Mouse (Mus musculus) natural killer cell, adult 2 months (primary cell): ENCODE data around the gene Rnf187.

Source experiments
- DNase-seq, 2 experiments: peaks; one replicate each; pipeline ENCODE4 v3.0.0; 2022; ENCODE audit warnings: low spot score in 2 of 2

Rnf187 gene

DNA sequence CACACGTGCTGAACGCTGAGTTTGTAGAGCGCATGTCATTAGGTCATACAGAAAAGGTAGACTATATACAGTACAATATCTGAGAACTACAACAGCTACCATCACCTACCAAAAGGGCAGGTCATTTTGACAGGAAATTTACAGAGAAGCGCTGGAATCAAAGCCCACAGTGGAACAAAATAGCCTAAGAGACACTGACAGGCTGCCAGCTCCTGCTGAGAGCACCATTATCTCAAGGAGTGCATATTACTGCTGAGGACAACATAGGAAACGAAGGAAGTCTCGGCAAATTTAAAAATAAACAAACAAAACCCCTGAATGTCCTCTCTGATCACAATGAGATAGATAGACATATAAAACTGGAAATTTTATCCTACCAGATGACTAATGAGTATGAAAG, 41.2 kb downstream of the Rnf187 start:
- DNase-seq, result no peak

DNA sequence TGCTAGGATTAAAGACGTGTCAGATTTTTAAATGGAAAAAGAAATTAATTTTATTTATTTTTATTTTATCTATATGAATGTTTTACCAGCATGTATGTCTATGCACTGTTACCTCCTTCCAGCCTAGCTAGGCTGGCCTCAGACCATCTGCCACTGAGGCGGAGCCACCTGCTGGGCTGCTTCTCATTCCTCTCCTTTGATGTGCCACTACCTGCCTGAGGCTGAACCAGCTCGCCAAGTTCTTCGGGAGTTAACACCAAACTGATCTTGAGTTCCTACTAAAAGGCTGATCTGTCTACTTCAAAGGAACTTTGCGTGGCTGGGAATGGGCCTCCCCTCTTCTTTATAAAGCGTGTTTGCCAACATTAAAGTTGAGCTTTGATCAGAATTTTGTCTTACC, 44.3 kb downstream of the Rnf187 start:
- no peak for DNase-seq

DNA sequence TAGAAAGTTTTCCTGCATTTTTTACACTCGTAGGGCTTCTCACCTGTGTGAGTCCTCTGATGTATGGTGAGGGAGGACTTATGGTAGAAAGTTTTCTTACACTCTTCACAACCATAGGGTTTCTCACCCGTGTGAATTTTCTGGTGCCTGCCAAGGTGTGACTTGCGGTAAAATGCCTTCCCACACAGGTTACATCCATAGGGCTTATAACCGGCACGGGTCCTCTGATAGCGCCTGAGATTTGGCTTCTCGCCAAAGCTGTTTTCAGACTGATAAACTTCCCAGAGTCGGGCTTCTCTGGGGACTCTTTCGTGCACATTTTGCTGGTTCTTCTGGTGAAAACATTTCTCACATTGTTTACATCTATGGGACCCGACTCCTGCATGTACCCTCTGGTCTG, 48.2 kb downstream of the Rnf187 start:
- DNase-seq, result no peak

DNA sequence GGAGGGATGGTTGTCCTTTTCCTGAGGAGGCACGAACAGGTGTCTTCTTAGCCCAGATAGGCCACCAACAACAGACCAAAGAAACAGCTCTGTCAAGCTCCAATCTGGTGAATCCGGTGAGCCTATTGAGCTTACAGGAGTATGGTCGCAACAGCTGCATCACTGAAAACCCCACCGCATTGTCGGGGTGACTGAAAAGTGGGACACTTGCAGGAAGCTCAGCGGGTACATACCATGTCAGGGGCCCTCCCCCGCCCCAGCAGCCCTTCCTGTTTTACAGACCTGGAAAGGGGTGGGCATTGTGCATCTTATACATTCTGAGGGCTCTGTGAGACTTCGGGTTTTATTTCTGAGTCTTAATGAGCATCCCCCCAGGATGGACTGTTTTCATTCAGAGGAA, 55.0 kb downstream of the Rnf187 start:
- no peak for DNase-seq
